8 mouse cellular contexts compared by ENCODE assay signal in the genomic region with DNA sequence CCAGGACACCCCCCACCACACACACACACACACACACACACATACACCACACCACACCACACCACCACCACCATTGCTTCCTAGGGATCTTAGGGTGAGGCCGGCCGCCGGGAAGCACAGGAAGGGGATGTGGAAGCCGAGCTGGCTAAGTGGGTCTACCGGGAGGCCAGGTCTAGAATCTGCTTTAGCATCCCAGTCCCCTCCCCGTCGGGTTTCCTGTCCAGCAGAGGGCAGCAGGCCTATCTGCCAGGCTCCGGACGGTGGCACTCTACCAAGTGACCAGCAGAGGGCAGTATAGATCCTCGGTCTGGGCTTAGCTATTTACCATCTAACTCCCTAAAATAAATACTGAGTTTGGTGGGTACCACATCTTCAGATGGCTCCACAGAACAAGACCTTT.
DNase-seq lines count a peak whose midpoint lies in the region; ATAC-seq and TF ChIP-seq lines count a peak whose summit lies in the region.

No protein-coding gene starts in this region.

- TF ChIP-seq CTCF in CH12.LX (conservative IDR thresholded peaks at IDR 0.05 in 1 of 2, IDR thresholded peaks at IDR 0.05 in 1 of 2; ENCODE audit: low read depth in 2 of 2, low read length in 2 of 2): peak; percentile 96 to 100
- peak; percentile 97 for TF ChIP-seq CTCF in liver, embryonic 14.5 days (IDR thresholded peaks at IDR 0.05; ENCODE audit: low read depth)
- TF ChIP-seq CTCF in stomach, postnatal 0 days (IDR thresholded peaks at IDR 0.05; ENCODE audit: low read depth): peak; percentile 100

- H3K79me2 ChIP-seq in CH12.LX (replicated peaks; ENCODE audit: control insufficient read depth, extremely low read depth, insufficient read depth, poor library complexity, severe bottlenecking): no peaks in the 10 kb centered on the region

- no peak overlapping the region for H3K4me3 ChIP-seq in CH12.LX (replicated peaks in 1 of 3; ENCODE audit: low read depth in 2 of 3, low read length in 2 of 3, poor library complexity in 1 of 3)
- H3K4me3 ChIP-seq in forebrain, embryonic 11.5 days (ENCODE audit: low read depth, low read length): peak overlapping the region; percentile 61
- peak overlapping the region; percentile 64 for H3K4me3 ChIP-seq in heart, embryonic 16.5 days (ENCODE audit: low read length)
- H3K4me3 ChIP-seq in liver, embryonic 14.5 days (ENCODE audit: insufficient read depth in 1 of 2, low read depth in 2 of 2, low read length in 2 of 2): no peak overlapping the region
- peak overlapping the region; percentile 77 for H3K4me3 ChIP-seq in neural tube, embryonic 12.5 days
- H3K4me3 ChIP-seq in stomach, postnatal 0 days (ENCODE audit: low read depth, low read length): peak overlapping the region; percentile 64; the same call in 1 of the 2 replicates

- H3K36me3 ChIP-seq in CH12.LX (replicated peaks in 1 of 2; ENCODE audit: control insufficient read depth in 1 of 2, insufficient read depth in 1 of 2, low read length in 1 of 2): no peaks in the 10 kb centered on the region
- no peaks in the 10 kb centered on the region for H3K36me3 ChIP-seq in forebrain, embryonic 11.5 days (ENCODE audit: control insufficient read depth, insufficient read depth, low read length)
- no peaks in the 10 kb centered on the region for H3K36me3 ChIP-seq in heart, embryonic 16.5 days (ENCODE audit: control insufficient read depth, insufficient read depth)
- H3K36me3 ChIP-seq in liver, embryonic 14.5 days (replicated peaks; ENCODE audit: control insufficient read depth, insufficient read depth, low read depth): no peaks in the 10 kb centered on the region
- no peaks in the 10 kb centered on the region for H3K36me3 ChIP-seq in neural tube, embryonic 12.5 days
- H3K36me3 ChIP-seq in stomach, postnatal 0 days (ENCODE audit: control insufficient read depth, insufficient read depth, low read length): no peaks in the 10 kb centered on the region

- dilution Hi-C loops in CH12.LX (cut with MboI; ENCODE audit: extremely low pct_ligation_motif_present, extremely low pct_unique_long_range_greater_than_20kb, low sequenced_read_pairs): no loop called here

- H3K4me1 ChIP-seq in CH12.LX (ENCODE audit: control insufficient read depth in 1 of 2, insufficient read depth in 2 of 2): no peaks in the 10 kb centered on the region
- H3K4me1 ChIP-seq in forebrain, embryonic 11.5 days (replicated peaks; ENCODE audit: control insufficient read depth, insufficient read depth, low read length): peaks cover 2% of the 10 kb centered on the region; the same call in 1 of the 2 replicates
- H3K4me1 ChIP-seq in heart, embryonic 16.5 days (ENCODE audit: control insufficient read depth, insufficient read depth, low read length): 0 out of 2 replicates have a peak, but pooled peaks cover 7% of the 10 kb centered on the region
- 0 out of 4 replicates have a peak, but pooled peaks cover 0 to 2% of the 10 kb centered on the region in 2 experiments for H3K4me1 ChIP-seq in liver, embryonic 14.5 days (replicated peaks; ENCODE audit: control insufficient read depth in 2 of 2, insufficient read depth in 2 of 2, low read length in 1 of 2)
- H3K4me1 ChIP-seq in neural tube, embryonic 12.5 days: peaks cover 26% of the 10 kb centered on the region
- no peaks in the 10 kb centered on the region for H3K4me1 ChIP-seq in stomach, postnatal 0 days (replicated peaks; ENCODE audit: control insufficient read depth, insufficient read depth)

- peak; percentile 63 for TF ChIP-seq RAD21 in CH12.LX (IDR thresholded peaks at IDR 0.05; ENCODE audit: low read depth, low read length)

- no peak overlapping the region for H3K27ac ChIP-seq in CH12.LX (ENCODE audit: insufficient read depth, low read depth)
- H3K27ac ChIP-seq in forebrain, embryonic 11.5 days (ENCODE audit: low read depth, low read length): no peak overlapping the region
- H3K27ac ChIP-seq in heart, embryonic 16.5 days (ENCODE audit: low read length): no peak overlapping the region
- no peak overlapping the region for H3K27ac ChIP-seq in liver, embryonic 14.5 days
- H3K27ac ChIP-seq in neural tube, embryonic 12.5 days: no peak overlapping the region
- H3K27ac ChIP-seq in stomach, postnatal 0 days (replicated peaks): no peak overlapping the region

- WGBS in forebrain, embryonic 11.5 days: under 1% methylated on average over 10 of the region's 10 CpGs
- under 1% methylated on average over 10 of the region's 10 CpGs for WGBS in heart, embryonic 16.5 days
- WGBS in liver, embryonic 14.5 days (ENCODE audit: insufficient replicate concordance): under 1% methylated on average over 10 of the region's 10 CpGs
- WGBS in neural tube, embryonic 12.5 days: 0% methylated on average over 10 of the region's 10 CpGs
- WGBS in stomach, postnatal 0 days: 0% methylated on average over 10 of the region's 10 CpGs

- H3K9me3 ChIP-seq in CH12.LX (replicated peaks; ENCODE audit: low read length): peaks cover 5% of the 10 kb centered on the region
- no peaks in the 10 kb centered on the region for H3K9me3 ChIP-seq in forebrain, embryonic 11.5 days (ENCODE audit: control insufficient read depth, low read length)
- no peaks in the 10 kb centered on the region for H3K9me3 ChIP-seq in heart, embryonic 16.5 days (replicated peaks; ENCODE audit: control insufficient read depth, low read length)
- H3K9me3 ChIP-seq in liver, embryonic 14.5 days (ENCODE audit: control insufficient read depth, low read length): no peaks in the 10 kb centered on the region
- H3K9me3 ChIP-seq in neural tube, embryonic 12.5 days: no peaks in the 10 kb centered on the region
- no peaks in the 10 kb centered on the region for H3K9me3 ChIP-seq in stomach, postnatal 0 days (ENCODE audit: control insufficient read depth, low read length)

- peaks cover 67% of the 10 kb centered on the region for H3K27me3 ChIP-seq in CH12.LX (replicated peaks)
- peaks cover 44% of the 10 kb centered on the region for H3K27me3 ChIP-seq in forebrain, embryonic 11.5 days (ENCODE audit: control insufficient read depth, insufficient read depth, low read length)
- H3K27me3 ChIP-seq in heart, embryonic 16.5 days (ENCODE audit: control insufficient read depth, insufficient read depth, low read length): peaks cover 49% of the 10 kb centered on the region
- peaks cover 43% of the 10 kb centered on the region for H3K27me3 ChIP-seq in liver, embryonic 14.5 days (ENCODE audit: control insufficient read depth, insufficient read depth, low read length)
- peaks cover 36% of the 10 kb centered on the region for H3K27me3 ChIP-seq in neural tube, embryonic 12.5 days (replicated peaks)
- no peaks in the 10 kb centered on the region for H3K27me3 ChIP-seq in stomach, postnatal 0 days (ENCODE audit: control insufficient read depth, insufficient read depth, low read length)

- no peak overlapping the region for H3K9ac ChIP-seq in CH12.LX (ENCODE audit: insufficient read depth, low read depth)
- no peak overlapping the region for H3K9ac ChIP-seq in forebrain, embryonic 11.5 days (ENCODE audit: low read length)
- H3K9ac ChIP-seq in heart, embryonic 16.5 days (ENCODE audit: low read length): no peak overlapping the region
- H3K9ac ChIP-seq in liver, embryonic 14.5 days (replicated peaks): no peak overlapping the region
- peak overlapping the region; percentile 91 for H3K9ac ChIP-seq in neural tube, embryonic 12.5 days
- H3K9ac ChIP-seq in stomach, postnatal 0 days (ENCODE audit: low read length): no peak overlapping the region

- peak; percentile 64 for ATAC-seq in forebrain, embryonic 11.5 days (replicated peaks; ENCODE audit: low FRiP score)
- peak; percentile 29 for ATAC-seq in heart, embryonic 16.5 days (replicated peaks; ENCODE audit: extremely low read depth, insufficient read depth, low FRiP score)
- ATAC-seq in liver, embryonic 14.5 days (ENCODE audit: insufficient read depth): no peak
- peak; percentile 67 for ATAC-seq in neural tube, embryonic 12.5 days (ENCODE audit: low FRiP score, low read depth)
- peak; percentile 64 for ATAC-seq in stomach, postnatal 0 days (ENCODE audit: low FRiP score, low TSS enrichment)

- no peak for TF ChIP-seq EP300 in CH12.LX (IDR thresholded peaks at IDR 0.05; ENCODE audit: low read length)
- TF ChIP-seq EP300 in liver, embryonic 14.5 days (IDR thresholded peaks at IDR 0.05; ENCODE audit: low read depth): no peak
- TF ChIP-seq EP300 in stomach, postnatal 0 days (optimal IDR thresholded peaks at IDR 0.05): no peak

- in situ Hi-C loops in CH12.LX (cut with MboI; ENCODE audit: low pct_ligation_motif_present, low pct_unique_long_range_greater_than_20kb, low sequenced_read_pairs): no loop called here

- DNase-seq in CH12.LX (ENCODE audit: extremely low read depth): peak; percentile 54
- peak; percentile 74 for DNase-seq in c-Kit-positive CD71-negative TER-119-negative erythroid progenitor cells, embryonic 14.5 days (ENCODE audit: low read depth)
- DNase-seq in forebrain, embryonic 11.5 days (ENCODE audit: low spot score): peak; percentile 94
- peak; percentile 82 to 92 for DNase-seq in kidney, postnatal 36 days
- DNase-seq in liver, embryonic 14.5 days (ENCODE audit: low read depth in 3 of 3, low spot score in 3 of 3): peak; percentile 41 to 46 (median 42)
- DNase-seq in stomach, postnatal 0 days (ENCODE audit: low spot score): peak; percentile 87

- no peak overlapping the region for H3K4me2 ChIP-seq in CH12.LX (ENCODE audit: insufficient read depth, low read depth, poor library complexity, severe bottlenecking)
- H3K4me2 ChIP-seq in forebrain, embryonic 11.5 days (ENCODE audit: low read depth, low read length, severe bottlenecking): peak overlapping the region; percentile 100
- H3K4me2 ChIP-seq in heart, embryonic 16.5 days (ENCODE audit: low read depth, low read length): peak overlapping the region; percentile 94
- peak overlapping the region; percentile 53 for H3K4me2 ChIP-seq in liver, embryonic 14.5 days (ENCODE audit: low read depth)
- peak overlapping the region; percentile 95 for H3K4me2 ChIP-seq in neural tube, embryonic 12.5 days (replicated peaks)
- H3K4me2 ChIP-seq in stomach, postnatal 0 days (replicated peaks; ENCODE audit: low read depth): peak overlapping the region; percentile 98

- TF ChIP-seq POLR2A in CH12.LX (IDR thresholded peaks at IDR 0.05; ENCODE audit: low read depth, low read length): no peak

TF ChIP-seq in CH12.LX, 34 proteins besides CTCF, POLR2A, EP300 and RAD21:
- TF ChIP-seq SMC3 (IDR thresholded peaks at IDR 0.05; ENCODE audit: low read depth, low read length) (peak; percentile 81), ZKSCAN1 (IDR thresholded peaks at IDR 0.05; ENCODE audit: borderline replicate concordance, low read depth, low read length) (no peak), NELFE (IDR thresholded peaks at IDR 0.05; ENCODE audit: low read depth, low read length) (peak; percentile 73; the same call in 1 of the 2 replicates)

Comparison
In these comparisons a context has a peak if more than half of its experiments do, and no peak if none do; other contexts are left out.
1. DNase-seq: peak in every context shown above with its lines; median percentile 94 in forebrain, embryonic 11.5 days; 87 in kidney, postnatal 36 days; 87 in stomach, postnatal 0 days; 74 in c-Kit-positive CD71-negative TER-119-negative erythroid progenitor cells, embryonic 14.5 days; 54 in CH12.LX; 42 in liver, embryonic 14.5 days.
2. H3K4me3 ChIP-seq: peak in forebrain, embryonic 11.5 days (single experiment), heart, embryonic 16.5 days (single experiment), neural tube, embryonic 12.5 days (single experiment) and stomach, postnatal 0 days (single experiment); none in CH12.LX (0 of 3) and liver, embryonic 14.5 days (0 of 2).
3. Peak in every context shown above with its lines, with median percentiles within 50 percentile points of each other: CTCF ChIP-seq.